In genomic region chr1:145461128-145461527, GRCm38 (mm10) we compare ENCODE assay signal across 24 mouse cellular contexts.
"Had no signal": no experiment of that assay in that cellular context is flagged by ENCODE, and none has a peak within 500 bp of the region (broad histone marks: within the 10 kb centered on the region; RNA-seq: fewer than 3 reads in every experiment).

No protein-coding gene starts in this region.

- H3K4me2 ChIP-seq: heart, embryonic 11.5 days; heart, embryonic 13.5 days; heart, embryonic 15.5 days; hindbrain, embryonic 13.5 days; hindbrain, embryonic 15.5 days; kidney, embryonic 15.5 days; limb, embryonic 12.5 days had no signal

- H3K9ac ChIP-seq: heart, embryonic 13.5 days; heart, embryonic 15.5 days; hindbrain, embryonic 13.5 days; hindbrain, embryonic 15.5 days; kidney, embryonic 15.5 days; limb, embryonic 12.5 days had no signal

- H3K4me1 ChIP-seq: heart, embryonic 13.5 days; heart, embryonic 15.5 days; hindbrain, embryonic 13.5 days; hindbrain, embryonic 15.5 days; kidney, embryonic 15.5 days; limb, embryonic 10.5 days; limb, embryonic 12.5 days had no signal

- DNase-seq: gastrocnemius, postnatal 14 days; gastrocnemius, postnatal 36 days; heart, adult 11 months; heart, postnatal 14 days; heart, postnatal 36 days; kidney, adult 11 months; kidney, adult 2 months; kidney, adult 9 months; kidney, postnatal 14 days; kidney, postnatal 36 days; liver had no signal

- H3K36me3 ChIP-seq: heart, embryonic 13.5 days; heart, embryonic 15.5 days; hindbrain, embryonic 13.5 days; hindbrain, embryonic 15.5 days; kidney, embryonic 15.5 days; limb, embryonic 10.5 days; limb, embryonic 12.5 days had no signal

- H3K27ac ChIP-seq: heart, embryonic 13.5 days; heart, embryonic 15.5 days; hindbrain, embryonic 13.5 days; hindbrain, embryonic 15.5 days; hindbrain, postnatal 0 days; kidney, embryonic 15.5 days; kidney, postnatal 0 days; layer of hippocampus, adult 2 months; left cerebral cortex, adult 2 months; limb, embryonic 10.5 days; limb, embryonic 12.5 days had no signal

- H3K4me3 ChIP-seq: heart, embryonic 13.5 days; heart, embryonic 15.5 days; hindbrain, embryonic 13.5 days; hindbrain, embryonic 15.5 days; kidney, embryonic 15.5 days; layer of hippocampus, adult 2 months; left cerebral cortex, adult 2 months; limb, embryonic 10.5 days; limb, embryonic 12.5 days had no signal

- H3K9me3 ChIP-seq: heart, embryonic 13.5 days; heart, embryonic 15.5 days; hindbrain, embryonic 13.5 days; hindbrain, embryonic 15.5 days; kidney, embryonic 15.5 days; limb, embryonic 10.5 days; limb, embryonic 12.5 days had no signal

- H3K27me3 ChIP-seq: heart, embryonic 13.5 days; heart, embryonic 15.5 days; hindbrain, embryonic 13.5 days; hindbrain, embryonic 15.5 days; kidney, embryonic 15.5 days; limb, embryonic 12.5 days had no signal

- ATAC-seq: hindbrain, postnatal 0 days; intestine, embryonic 16.5 days had no signal
